Mouse (Mus musculus) urinary bladder, postnatal 4 days (tissue): Measurements from ENCODE around the gene Tank.
A peak's percentile ranks its signal among the peaks of the same experiment; 100 is the strongest.

Experiments used
- DNase-seq, 2 experiments: peaks; one replicate each; pipeline ENCODE4 v3.0.0; 2021 to 2022; ENCODE audit warnings: low spot score in 2 of 2

Tank gene

GRCm38 (mm10) chr2:61580555-61581080 is 2.2 kb downstream of the Tank start:
- DNase-seq = no peak

- DNase-seq = no peak
Observed at GRCm38 (mm10) chr2:61582578-61583315, 4.4 kb downstream of the Tank start.

- DNase-seq = no peak
Observed at GRCm38 (mm10) chr2:61585447-61585846, 7.1 kb downstream of the Tank start.

GRCm38 (mm10) chr2:61586166-61586565 is 7.8 kb downstream of the Tank start:
- no peak for DNase-seq

DNA sequence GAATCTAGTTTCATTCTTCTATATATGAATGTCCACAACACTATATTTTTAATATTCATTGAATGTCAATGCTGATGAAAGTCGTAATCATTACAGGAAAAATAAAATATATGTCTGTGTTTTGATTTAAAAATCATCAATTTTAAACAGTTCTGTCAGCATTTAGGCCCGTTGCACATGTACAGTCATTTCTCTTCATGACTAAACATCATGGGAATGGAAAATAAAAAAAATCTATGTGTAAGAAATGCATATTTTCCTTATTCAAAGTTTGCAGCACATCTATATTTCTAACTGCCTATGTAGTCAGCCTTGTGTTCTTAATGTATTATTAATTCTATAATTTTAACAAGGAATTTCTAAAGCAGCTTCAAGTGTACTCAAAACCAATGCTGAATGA is 12.4 kb downstream of the Tank start:
- no peak for DNase-seq

DNA sequence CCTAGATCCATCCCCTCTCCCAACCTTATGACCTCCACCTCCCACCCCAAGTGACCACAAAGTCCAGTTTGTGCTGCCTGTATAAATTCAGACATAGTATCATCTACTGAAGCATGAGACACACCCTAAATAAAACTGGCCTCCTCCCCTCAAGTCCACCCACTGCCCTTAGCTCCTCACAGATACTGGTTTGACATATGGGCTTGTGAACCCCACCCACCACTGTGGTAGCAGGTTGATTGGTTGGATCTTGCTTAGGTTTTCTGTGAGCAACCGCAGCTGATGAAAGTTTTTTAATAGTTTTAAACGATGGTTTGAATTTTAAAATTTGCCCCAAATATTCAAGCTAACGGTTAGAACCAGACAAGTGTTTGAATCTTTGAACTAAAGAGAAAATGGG is 13.7 kb downstream of the Tank start:
- DNase-seq = no peak

DNA sequence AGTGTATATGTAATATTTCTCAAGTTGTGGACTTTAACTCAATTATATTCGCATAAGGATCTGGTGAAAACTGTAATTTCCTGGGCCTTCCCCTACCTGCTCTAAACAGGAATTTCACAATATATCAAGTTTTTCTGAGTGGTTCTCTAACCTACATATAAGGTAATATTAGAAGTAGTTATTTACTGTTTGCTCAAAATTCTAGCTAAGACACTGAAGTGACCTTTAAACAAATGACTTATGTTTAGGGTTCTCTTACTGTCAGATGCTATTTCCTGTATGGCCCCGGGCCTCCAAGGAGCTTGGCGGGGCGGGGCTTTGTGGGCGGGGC is 14.3 kb downstream of the Tank start:
- no peak for DNase-seq

GRCm38 (mm10) chr2:61593030-61593811 is 14.8 kb downstream of the Tank start:
- DNase-seq = peak; percentile 90 to 95

- no peak for DNase-seq
Observed at GRCm38 (mm10) chr2:61593871-61594304, 15.5 kb downstream of the Tank start.

DNA sequence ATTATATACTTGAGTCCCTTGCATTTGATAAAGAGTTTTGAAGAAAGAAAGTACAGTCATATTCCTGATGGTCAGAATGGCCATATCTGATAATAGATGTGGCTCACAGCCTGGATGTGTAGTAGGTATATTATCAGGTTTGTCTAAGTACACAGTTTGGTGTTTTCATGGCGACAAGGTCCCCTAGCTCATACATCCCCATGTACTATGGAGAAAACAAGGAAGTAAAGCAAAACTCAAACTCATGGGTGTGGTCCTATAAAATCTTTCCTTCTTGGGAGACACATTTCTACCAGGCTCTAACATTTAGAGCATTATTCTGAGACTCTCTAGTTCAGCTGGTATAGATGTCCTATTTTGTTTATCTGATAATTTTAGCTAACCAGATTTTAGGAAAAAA is 21.3 kb downstream of the Tank start:
- no peak for DNase-seq

DNA sequence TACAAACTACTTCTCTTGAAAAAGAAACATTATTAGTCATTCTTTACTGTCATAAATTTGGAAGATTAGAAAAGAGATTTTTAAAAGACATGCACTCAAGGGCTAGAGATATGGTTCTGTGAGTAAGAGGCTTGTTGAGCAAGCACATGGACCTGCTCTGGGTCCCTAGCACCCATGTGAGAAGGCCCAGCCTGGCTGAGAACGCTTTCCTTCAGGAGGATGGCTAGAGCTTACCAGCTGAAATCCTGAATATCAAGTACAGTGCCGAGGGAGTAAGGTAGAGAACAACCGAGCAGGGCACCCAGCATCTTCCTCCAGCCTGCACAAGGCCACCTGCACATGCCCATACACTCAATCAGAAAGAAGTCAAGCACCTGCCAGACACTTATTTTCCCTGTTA is 25.1 kb downstream of the Tank start:
- DNase-seq = no peak

DNA sequence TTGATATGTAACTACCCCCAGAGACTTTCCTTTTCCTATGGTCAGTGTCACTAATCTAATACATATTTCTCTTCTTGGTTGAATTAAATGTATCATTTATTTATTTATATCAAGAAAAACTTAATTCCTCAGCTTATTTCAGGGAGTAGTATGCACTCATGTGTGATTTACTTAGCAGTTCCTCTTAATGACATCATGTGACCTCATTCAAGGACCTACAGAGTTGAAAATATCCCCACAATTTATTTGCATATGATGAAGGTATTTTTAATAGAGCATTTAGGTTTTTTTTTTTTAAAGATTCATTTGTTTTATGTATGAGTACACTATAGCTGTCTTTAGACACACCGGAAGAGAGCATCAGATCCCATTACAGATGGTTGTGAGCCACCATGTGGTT is 28.6 kb downstream of the Tank start:
- no peak for DNase-seq

GRCm38 (mm10) chr2:61623996-61624395 is 45.6 kb downstream of the Tank start:
- no peak for DNase-seq

DNA sequence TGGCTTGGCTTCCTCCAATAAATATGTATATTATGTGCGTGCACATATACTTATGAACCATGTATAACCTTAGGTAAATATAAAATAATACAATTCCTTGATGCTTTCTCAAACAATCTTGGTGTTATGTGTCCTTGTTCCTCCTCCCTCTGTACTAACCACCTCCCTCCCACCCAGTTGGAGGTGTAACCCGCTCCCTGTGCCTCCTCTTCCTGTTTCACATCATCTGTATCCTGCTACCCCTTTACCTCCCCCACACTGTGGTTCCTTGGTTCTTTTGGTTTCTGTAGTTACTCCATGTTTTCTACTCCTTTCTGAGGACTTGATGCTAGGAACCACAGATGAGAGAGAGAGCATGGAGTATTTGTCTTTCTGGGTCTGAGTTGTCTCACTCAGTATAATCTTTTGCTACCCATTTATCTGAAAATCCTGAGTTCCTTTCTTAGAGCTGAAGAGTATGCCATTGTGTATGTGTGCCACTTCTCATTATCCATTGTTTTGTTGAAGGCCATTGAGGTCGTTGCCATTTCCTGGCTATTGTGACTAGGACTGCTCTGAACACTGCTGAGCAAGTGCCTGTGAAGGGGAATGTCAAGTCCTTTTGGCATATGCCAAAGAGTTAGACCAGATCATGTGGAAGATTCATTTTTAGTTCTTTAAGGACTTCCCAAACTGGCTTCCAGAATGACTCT is 52.6 kb downstream of the Tank start:
- DNase-seq = no peak

- DNase-seq = no peak
Observed at GRCm38 (mm10) chr2:61635099-61635498, 56.7 kb downstream of the Tank start.

DNA sequence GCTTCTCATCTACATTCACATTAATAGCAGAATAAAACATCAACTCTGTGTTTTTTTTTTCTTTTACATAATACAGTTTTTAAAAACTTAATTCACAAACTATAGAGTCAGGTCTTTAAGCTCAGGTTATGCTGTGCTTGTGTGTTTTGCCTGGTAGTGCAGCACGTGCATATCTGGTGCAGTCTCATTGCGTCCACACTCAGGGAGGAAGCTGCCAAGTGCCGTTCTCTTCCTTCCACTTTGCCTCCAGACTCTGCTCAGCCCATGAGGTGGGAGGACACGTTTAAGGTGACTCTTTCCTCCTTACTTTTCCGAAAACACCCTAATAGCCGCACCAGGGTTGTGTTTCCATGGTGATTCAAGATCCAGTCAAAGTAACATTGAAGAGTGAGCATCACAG is 59.8 kb downstream of the Tank start:
- no peak for DNase-seq

DNA sequence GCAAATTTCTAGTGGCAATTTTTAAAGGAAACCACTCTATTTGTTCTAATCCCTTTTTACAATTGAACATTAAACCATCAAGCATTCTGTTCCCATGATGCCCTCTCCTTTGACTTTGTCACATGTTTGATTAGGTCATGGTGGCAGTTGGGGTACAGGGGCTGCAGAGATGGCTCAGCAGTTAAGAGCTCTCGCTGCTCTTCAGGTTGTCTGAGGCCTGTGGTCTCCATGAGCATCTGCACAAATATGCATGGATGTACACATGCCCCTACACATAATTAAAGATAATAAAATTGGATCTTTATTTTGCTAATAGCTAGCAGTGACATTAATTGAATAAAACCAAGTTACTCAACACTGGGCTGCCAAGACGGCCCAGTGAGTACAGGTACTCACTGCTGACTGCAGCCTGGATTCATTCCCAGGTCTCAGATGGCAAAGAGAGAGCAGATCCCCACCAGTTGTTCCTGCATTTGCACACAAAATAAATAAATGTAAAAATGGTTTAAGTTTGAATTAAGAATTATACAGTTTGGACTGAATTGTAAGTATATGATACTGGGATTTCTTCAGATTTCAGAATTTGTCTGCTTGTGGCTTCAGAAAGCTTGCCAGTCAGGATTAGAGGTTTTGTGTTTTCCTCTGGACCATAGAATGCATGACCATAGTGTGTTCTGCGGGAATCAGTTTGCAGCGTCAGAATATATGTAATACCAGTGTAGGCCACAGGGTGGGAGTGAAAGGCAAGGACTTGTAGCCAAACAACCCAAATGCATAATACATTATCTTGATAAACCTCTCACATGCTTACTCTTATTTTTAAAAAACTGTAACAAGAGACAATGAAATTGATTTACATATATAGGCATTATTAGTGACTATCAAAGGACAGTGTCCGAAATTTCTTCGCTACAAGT is 64.3 kb downstream of the Tank start:
- peak in 1 of 2 experiments; percentile 18 for DNase-seq

DNA sequence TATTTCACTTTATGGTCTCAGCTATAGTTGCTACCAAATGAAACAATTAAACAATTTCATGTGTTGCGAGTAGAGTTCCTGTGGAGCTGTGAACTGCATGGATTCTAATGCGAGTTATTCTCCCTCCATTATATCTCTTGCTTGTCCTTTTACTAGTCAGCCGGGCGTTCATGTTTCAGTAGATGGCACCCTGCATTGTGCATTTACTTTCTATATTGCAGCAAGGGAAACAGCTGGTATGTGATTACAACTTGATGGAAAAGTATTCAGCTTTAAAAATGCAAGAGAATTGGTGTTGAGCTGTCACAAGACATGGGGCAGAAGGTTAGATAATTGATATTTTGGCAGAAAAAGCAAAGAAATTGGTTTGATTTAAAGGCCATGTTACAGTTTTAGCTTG is 72.8 kb downstream of the Tank start:
- DNase-seq = no peak

- DNase-seq = no peak
Observed at GRCm38 (mm10) chr2:61651640-61652039, 73.3 kb downstream of the Tank start.

- no peak for DNase-seq
Observed at GRCm38 (mm10) chr2:61655046-61655381, 76.6 kb downstream of the Tank start.
